Mouse (Mus musculus) urinary bladder, postnatal 14 days (tissue): ENCODE data around the gene Cep104.

Experiments used
- DNase-seq: peaks from one replicate; pipeline ENCODE4 v3.0.0; 2021; ENCODE audit warnings: low spot score

Cep104 gene

DNA sequence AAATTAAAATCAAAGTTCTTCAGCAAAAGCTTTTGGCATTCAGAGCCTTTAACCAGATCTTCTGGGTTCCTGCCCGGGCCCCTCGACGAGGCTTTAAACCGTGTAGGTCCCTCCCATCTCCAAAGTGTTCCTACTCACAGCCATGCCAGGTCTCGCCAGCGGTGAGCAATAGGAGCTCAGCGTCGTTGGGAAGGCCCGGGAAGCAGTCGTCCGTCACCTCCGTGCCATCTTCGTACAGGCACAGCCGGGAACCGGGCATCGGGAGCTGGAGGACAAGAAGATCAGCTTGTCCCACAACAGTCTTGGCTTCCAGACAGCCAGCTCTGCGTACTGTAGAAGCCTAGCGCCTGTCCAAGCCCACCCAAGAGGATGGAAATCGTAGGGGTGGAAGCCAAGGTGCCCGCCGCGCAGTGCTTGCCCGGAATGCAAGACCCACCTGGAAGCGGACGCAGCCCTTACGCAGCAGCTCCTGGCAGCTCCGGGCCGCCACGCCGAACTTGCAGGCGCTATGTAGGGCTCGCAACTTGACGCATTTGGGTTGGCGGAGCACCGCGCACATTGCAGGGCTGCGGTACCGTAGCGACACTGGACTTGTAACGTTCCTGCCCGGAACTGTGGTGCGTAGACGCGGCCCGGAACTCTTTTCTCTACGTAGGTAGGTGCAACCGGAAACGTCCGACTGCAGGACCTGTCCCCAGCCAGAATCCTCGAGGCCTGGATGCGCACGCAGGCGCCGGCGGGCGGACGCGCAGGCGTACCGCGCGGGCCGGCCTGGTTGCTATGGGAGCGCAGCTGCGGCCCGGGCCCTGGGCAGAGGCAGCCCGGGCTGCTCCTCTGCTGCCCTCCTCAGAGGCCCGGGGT, at the start of gene Cep104, which contains the start of gene Dffb:
TSS of gene Cep104 (plus strand) at position 764 of the 861 bp plus-strand sequence.
TSS of gene Dffb (minus strand) at position 696 of the 861 bp plus-strand sequence.
- peak; percentile 94 for DNase-seq

DNA sequence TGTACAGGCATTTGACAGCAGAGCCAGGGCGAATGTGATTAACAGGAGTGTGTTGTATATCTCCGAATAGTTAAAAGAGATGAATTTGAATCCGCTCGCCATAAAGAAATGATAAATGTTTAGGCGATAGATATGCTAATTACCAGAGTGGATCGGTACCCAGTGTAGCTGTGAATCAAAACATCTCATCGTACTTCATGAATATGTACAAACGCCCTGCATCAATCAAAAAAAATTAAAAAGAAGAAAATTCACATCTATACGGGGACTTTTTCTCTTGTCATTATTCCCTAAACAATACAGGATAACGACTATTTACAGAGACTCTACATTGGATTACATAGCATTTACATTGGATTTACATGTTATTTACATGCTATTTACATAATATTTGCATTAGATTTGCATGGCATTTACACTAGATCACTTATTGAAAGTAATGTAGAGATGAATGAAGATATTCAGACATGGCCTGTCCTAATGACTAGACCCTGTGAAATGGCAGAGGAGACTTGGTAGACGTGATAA, 46.2 kb upstream of the Cep104 start:
- DNase-seq: no peak

DNA sequence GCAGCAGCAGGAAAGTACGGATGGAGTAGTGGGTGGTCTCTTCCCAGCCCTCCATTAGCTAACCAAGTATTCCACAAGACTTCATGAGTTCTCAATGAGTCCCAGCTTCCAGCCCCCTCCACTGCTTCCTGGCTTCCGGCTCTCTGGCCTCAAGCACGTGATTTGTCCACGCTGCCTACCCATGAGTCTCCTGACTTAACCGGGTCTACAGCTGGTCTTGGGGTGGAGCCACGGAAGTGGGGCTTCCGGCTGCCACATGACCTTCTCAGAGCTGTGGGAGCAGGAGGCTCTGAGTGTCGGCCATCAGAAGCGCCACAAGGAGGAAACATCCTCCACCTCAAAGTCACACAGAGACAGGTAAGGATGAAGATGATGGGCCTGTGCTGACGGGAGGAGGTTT, 45.6 kb upstream of the Cep104 start:
- no peak for DNase-seq

DNA sequence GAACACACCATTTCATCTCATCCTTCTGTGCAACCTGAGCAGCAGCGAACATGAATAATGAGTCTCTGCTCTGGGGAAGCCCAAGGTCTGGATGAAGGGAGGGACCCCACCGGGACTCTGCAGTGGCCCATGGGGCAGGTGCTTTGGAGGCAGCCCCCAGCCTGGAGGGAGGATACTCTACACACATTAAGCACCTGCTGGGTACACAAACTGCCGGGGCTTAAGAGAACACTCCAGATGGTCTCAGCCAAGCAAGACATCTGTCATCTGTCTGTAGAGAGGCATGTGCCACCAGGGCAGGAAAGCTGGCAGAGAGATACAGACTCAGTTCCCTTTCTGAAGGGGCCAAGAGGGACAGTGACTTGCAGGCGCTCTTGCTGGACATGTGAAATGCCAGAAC, 45.1 kb upstream of the Cep104 start:
- no peak for DNase-seq

DNA sequence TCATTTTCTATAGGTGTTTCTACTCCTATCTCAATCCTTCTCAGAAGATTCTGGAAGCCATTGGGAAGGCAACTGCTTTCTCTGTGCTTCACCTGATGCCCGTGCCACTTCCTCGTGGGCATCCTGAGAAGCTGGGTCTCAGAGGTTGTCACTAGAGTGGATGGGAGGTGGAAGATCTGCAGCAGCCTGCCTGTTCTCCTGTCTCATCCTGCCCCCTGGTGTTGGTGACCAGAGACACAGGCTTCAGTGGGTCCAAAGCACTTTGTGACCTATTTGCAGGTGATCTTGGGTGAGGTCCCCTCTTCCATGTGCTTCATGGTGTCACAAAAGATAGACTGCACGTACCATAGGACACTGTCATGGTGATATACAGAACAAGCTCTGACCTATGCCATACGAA, 31.8 kb upstream of the Cep104 start:
- DNase-seq: no peak

DNA sequence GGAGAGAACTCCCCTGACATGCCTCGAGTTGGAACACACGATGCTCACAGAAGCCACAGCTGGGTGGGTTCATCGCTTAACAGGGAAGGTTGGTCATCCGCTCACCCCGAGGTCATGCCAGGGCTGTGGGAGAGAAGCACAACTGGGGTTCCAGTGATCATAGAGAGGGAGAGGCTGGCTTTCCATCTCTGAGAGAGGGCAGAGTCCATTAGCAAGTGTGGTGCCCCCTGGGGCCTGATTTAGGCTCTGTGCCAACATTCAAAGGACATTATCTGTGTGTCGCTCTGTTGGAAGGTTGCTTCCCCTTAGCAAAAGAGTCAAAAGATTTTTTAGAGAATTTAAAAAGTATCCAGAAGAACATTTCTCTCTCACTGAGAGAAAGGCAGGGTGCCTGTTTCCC, 30.7 kb upstream of the Cep104 start:
- DNase-seq: no peak

DNA sequence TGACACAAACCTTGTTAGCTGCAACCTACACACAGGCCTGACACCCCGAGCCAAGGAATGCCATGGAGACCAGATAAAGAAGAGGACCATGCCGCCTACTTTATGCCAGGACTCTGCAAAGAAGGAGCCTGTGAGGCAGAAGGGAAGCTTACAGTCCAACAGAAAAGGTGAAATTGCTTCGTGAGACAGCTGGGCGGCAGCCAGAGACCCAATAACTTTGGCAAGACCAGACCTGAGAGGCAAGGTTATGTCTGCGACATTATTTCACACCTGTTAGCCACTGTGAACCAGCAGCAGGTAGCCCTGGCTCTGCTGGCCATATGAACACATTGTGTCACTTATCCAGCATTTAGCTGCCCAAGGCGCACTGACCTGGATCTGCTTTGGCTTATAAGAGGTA, 29.3 kb upstream of the Cep104 start:
- DNase-seq: no peak

DNA sequence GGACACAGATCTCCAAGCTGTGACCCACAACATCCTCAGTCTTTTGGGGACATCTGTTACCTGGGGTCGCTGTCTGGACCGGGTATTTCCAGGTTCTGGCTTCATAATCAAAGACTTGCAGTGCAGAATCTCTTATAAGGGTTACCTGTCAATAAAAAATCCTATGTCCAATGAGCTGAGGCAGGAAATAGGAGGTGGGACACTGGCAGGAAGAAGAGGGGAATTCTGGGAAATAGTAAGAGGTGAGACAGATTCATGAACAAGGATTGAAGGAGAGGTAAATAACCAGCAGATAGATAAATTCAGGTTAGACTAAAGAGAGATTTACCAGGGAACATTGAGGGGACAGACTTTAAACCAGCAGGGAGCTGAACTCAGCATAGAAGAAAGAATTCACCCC, 24.6 kb upstream of the Cep104 start:
- DNase-seq: no peak

DNA sequence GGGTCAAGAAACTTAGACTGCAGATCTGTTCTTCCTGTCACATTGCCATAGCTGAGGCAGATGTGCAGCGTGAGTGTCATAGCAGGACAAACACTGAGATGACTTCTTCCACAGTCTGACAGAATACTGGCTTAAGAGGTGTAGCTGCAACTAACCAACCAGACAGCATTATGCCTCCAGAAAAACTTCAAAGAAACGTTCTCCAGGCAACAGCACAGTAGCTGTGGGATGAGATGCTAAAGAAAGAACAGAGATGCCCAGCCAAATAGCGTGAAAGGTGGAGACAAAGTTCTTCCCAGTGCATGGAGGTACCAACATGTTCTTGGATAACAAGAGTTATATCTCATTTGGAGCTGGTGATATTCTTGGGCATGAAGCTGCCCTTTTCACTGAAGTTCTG, 23.8 kb upstream of the Cep104 start:
- DNase-seq: no peak

DNA sequence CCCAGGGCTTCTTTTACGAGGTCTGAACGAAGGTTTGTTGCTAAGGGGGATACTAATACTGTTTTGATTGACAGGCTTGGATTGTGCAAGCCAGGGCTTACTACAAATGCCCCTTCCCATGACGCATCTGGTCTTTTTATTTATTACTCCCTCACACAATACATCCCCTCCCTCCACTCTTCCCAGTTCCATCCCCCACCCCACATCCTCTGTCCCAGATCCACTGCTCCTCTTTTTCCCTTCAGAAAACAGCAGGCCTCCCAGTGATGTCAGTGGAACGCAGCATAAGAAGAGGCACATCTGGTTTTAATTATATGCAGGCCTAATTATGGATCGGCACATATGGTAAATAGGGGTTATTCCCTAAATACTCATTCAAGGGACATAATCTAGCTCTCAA, 23.3 kb upstream of the Cep104 start:
- DNase-seq: no peak

DNA sequence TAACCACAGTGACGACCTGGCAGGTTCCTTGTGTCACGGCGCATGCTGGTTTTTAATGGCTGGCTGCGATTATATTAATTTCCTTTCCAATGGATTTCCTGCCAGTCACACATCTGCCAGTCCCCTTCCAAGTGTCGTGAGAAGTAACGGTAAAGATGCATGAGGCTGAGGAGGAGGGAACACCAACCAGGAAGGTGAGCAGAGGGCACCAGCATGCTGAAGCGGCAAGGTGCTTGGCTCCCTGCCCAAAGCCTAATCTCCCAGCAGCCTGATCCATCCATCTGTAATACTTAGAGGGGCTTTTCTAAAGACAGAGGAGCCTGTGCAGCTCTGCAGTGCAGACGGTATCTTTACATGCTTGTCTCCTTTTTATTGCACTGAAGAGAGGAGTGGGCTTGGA, 19.3 kb upstream of the Cep104 start:
- no peak for DNase-seq

DNA sequence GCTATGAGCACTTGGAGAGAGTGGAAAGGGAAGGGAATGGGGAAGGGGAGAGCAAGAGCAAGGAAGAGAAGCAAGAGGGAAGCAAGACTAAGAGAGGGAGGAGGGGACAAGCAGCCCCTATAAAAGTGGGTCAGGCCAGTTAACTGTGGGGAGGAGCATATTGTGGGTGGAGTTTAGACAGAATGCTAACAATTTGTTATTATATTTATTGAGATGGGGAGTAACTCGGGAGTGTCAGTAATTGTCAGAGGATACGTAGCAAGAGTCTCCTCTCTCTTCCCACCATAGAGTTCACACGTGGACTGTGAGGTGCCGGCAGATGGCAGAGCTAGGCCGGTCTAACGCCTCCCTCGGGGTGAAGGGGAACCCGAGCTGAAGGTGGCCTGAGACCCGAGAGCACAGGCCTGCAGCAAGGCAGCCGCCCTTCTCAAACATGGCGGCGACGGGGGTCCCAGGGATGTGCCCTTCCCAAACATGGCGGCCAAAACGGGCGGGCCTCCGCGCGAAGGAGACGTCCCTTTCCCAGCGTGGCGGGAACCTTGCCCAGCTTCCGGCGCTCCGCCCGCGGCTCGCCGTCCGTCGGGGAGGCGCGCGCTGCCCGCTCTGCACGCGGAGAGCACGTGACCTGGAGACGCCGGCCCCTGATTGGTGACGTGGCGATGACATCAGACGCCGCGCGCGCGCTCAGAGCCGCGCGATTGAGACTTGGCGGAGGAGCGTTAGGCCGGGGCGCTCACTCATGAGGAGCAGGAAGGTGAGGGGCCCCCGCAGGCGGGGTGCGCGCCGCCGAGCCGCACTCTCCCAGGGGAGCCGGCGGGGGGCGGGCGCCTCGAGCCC, 18.2 kb upstream of the Cep104 start, which contains the start of gene A430005L14Rik:
TSS of gene A430005L14Rik (plus strand) at position 669 of the 837 bp plus-strand sequence.
- DNase-seq: peak; percentile 97

DNA sequence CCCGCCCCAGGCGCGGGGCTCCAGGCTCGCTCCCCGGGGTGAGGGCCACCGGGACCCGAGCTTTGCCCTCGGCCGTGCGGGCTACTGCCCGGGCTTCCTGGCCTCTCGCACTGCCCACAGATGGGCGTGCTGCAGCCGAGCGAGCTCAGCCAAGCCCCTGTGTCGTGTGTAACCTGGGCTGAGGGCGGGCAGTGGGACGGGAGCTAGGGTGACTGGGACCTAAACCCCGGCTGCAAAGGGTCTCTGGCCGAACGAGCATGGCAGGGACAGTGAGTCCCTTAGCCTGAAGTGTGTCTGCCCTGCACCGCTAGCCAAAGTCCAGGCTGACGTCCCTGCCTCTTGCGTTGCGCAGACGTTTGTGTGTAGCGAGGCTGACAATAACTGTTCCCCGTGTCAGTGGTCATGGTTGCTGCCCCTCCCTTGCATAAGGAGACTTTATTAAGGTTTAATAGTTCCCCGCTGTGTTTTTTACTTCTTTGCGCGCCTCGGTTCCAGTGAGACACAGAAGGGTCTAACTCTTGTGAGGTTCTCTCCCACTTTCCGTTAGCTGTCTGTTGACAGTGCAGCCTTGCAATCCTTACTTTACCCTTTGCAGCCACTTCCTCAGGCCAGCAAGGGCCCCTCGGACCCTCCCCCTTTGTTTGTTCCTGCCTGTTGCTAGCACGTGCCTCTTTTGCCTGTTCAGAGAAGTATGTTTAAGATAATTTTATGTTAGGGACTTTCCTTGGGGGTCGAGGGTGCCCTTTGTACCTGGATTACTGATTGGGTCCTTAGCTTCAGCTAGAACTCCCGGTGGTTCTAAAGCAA, 17.3 kb upstream of the Cep104 start:
- no peak for DNase-seq

DNA sequence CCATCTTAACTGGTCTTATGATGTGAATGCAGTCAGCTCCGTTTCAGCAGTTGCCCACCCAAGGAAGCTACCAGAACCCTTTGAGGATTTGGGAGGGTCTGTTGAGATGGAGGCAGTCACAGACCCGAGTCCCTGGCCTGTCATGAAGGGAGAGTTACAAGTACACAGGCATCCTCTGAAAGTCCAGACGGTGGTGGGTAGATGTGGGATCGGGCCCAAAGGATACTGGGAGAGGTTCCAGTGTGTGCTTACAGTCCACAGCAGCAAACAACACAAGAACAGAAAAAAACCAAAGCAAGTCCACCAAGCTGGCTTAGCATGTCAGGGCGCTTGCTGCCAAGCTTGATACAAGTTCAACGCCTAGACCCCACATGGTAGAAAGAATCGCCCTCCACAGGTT, 12.4 kb upstream of the Cep104 start:
- no peak for DNase-seq

DNA sequence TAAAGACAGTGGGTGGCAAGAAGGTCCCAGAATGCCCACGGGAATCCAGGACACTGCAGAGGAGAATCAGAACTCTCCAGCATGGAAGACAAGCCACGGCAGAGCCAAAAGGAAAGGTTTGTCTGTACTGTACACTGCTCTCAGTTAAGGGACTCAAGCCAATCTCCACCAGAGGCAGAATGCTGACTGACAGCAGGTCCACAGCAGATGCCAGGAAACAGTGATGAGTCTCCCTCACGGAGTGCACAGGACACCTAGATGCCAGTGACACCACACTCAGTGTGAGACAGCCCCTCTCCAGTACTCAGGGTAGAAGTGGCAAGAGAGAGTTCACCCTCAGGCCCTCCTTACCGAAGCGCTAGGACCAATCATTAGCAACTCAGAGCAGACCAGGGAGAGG, 8.3 kb upstream of the Cep104 start:
- no peak for DNase-seq

DNA sequence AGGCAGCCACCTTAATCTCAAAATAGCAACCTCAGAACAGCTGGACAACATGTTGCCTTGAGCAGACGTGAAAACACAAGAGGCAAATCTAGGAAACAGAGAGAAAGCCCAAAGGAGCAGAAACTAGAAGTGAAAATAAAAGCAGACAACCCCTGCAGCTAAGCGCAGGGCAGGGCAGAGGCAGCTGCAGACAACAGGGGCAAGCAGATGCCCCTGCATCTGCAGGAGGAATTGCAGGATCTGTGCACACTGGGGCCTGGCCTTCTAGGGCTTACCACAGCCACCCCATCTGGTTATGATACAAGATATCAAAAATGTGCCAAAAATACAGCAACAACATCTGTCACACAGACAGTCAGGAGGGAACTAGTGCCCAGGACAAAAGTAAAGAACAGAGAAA, 7.4 kb upstream of the Cep104 start:
- DNase-seq: no peak

DNA sequence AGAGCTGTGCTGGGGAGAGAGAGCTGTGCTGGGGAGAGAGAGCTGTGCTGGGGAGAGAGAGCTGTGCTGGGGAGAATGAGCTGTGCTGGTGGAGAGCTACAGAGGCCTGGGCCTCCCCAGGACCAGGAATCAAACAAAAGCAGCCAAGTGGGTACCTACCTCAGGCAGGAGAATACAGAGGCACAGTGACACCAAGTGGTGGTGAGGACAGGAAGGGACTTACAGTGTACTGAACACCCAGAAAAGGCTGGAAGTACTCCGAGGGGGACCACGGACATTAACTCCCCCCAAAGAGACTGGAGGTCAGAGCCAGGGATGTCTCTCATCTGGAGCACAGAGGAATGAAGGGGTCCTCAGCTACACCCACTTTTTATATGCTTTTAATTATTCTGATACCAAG, 6.9 kb upstream of the Cep104 start:
- no peak for DNase-seq

DNA sequence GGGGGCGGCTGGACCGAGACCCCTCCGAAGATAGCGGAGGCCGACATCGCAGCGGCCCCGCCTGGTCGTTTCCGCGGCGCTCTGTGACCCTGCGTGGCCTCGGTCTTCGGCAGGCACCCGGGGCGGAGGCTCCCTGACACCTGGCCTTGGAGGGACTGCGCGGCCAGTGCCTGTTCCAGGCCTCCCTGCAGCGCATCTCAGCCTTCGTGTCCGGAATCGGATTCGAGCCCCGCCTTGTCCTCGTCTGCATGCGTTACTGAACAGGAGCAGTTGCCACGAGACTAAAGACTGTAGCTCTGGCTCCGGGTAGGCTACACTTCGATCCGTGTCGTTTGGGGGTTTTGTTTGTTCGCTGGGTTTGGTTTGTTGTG, 283 bp downstream of the Cep104 start:
- no peak for DNase-seq

DNA sequence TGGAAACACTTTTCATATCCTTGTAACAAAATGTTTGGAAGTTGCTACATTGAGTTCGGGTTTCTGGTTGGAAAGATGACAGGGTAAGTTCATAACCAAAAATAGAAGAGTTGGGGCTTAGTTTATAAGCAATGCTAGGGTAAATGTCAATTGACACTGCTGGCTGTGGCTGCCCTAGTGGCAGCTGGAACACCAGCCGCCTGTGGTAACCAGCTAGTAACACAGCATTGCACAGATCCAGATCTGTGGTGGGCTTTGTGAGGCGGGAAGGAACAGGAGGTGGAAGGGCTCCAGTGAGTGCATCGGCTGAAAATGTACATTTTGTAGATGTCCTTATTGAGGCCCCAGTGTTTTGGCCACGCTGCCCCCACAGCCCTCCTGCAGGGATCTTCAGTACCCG, 774 bp downstream of the Cep104 start:
- no peak for DNase-seq

DNA sequence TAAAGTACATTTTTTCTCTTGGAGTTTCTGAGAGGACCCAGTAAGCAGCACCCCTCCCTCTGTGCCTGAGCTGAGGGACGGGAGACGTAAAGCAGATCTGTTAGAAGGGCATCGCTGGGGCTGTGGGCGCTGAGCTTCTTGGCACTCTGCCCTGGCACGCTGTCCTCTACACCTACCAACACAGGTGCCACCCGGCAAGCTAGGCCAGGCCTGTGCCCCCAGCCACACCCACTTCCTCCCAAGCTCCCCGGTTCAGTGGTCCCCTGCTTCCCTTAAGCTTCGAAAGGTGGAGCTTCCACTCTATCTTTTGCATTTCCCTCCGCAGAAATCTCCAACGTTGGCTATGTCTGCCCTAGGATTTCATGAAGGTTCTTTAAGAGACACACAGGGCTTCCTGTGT, 4.2 kb downstream of the Cep104 start:
- no peak for DNase-seq

DNA sequence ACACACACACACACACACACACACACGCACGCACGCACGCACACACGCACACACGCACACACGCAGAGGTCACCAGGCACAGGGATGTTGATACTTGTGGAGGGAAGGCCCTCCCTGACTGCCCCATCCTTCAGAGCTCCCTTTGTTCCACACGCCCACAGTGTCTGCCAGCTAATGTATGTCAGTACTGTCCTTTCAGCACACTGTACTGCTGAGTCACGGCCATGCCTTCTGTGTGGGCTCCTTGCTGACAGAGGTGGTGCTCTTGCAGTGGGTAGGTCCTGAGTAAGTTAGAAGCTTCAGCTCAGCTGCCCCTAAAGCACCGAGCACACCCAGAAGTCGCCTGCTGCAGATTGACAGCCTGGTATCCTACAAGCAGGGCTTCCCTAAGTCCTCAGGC, 5.5 kb downstream of the Cep104 start:
- no peak for DNase-seq

DNA sequence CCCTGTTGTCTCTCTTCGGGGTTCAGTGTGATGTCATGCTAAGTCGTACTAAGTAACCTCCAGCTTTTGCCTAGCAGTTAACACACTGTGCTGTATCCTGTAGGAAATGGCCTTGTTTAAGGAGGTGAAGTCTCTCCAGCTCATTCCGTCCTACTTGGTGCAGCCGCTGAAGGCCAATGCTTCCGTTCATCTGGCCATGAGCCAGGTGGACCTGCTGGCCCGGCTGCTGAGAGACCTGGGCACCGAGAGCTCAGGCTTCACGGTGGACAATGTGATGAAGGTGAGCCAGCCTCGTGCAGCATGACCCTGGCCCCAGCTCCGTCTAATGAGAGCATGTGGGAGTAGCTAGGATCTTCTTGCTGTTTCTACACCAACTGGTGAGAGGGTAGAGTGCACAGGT, 17.7 kb downstream of the Cep104 start:
- no peak for DNase-seq
